Mouse (Mus musculus) E14TG2a.4 (cell line): ENCODE measurements around the gene Cd40.
A peak's percentile ranks its signal among the peaks of the same experiment; 100 is the strongest.

ENCODE experiments used
- H3K27me3 ChIP-seq: 2 replicates; pipeline ENCODE4 v1.6.1; 2014; ENCODE audit warnings: low read length, control low read depth; ENCODE audit not compliant: insufficient read depth
- H3K36me3 ChIP-seq: 2 replicates; pipeline ENCODE4 v1.6.1; 2014; ENCODE audit warnings: low read length, control low read depth; ENCODE audit not compliant: insufficient read depth
- H3K4me1 ChIP-seq: replicated peaks from 2 replicates; pipeline ENCODE4 v1.6.1; 2014; ENCODE audit warnings: low read depth, low read length, control low read depth
- H3K4me3 ChIP-seq: replicated peaks from 2 replicates; pipeline ENCODE4 v1.5.1; 2014; ENCODE audit warnings: mild to moderate bottlenecking, low read length
- H3K9me3 ChIP-seq: 2 replicates; pipeline ENCODE4 v1.6.1; 2014; ENCODE audit warnings: low read length, control low read depth
- CTCF ChIP-seq: conservative IDR thresholded peaks from 2 replicates; pipeline ENCODE4 v1.5.1; 2014; ENCODE audit warnings: low read length
- NANOG ChIP-seq: IDR thresholded peaks from 2 replicates; pipeline ENCODE4 v1.6.1; 2014; ENCODE audit warnings: borderline replicate concordance, low read length, mixed read lengths
- POU5F1 ChIP-seq: IDR thresholded peaks from 2 replicates; pipeline ENCODE4 v1.6.1; 2014; ENCODE audit warnings: low read length, borderline replicate concordance

The Cd40 gene

GRCm38 (mm10) chr2:165080657-165081056 is 25.2 kb downstream of the Cd40 start:
- no peaks in the 10 kb centered on the region for H3K36me3 ChIP-seq
- TF ChIP-seq POU5F1 (no peak), NANOG (no peak)
- H3K9me3 ChIP-seq = no peaks in the 10 kb centered on the region

GRCm38 (mm10) chr2:165081257-165081656 is 25.8 kb downstream of the Cd40 start:
- TF ChIP-seq NANOG (no peak), CTCF (no peak), POU5F1 (no peak)
- Histone ChIP-seq H3K4me1 (peaks cover 32% of the 10 kb centered on the region), H3K4me3 (no peak overlapping the region), H3K36me3 (no peaks in the 10 kb centered on the region), H3K9me3 (no peaks in the 10 kb centered on the region), H3K27me3 (peaks cover 22% of the 10 kb centered on the region)

More at GRCm38 (mm10) chr2:165080657-165081056, 25.2 kb downstream of the Cd40 start:
- Histone ChIP-seq H3K4me3 (0 out of 2 replicates have a peak overlapping the region, but pooled peaks have one; percentile 10), H3K4me1 (peaks cover 38% of the 10 kb centered on the region), H3K27me3 (peaks cover 22% of the 10 kb centered on the region)

- Histone ChIP-seq H3K4me3 (no peak overlapping the region), H3K4me1 (no peaks in the 10 kb centered on the region), H3K36me3 (no peaks in the 10 kb centered on the region), H3K27me3 (peaks cover under 1% of the 10 kb centered on the region; the same call in 1 of the 2 replicates), H3K9me3 (no peaks in the 10 kb centered on the region)
- TF ChIP-seq POU5F1 (no peak), CTCF (no peak)
Measured at GRCm38 (mm10) chr2:165086634-165087033, 31.2 kb downstream of the Cd40 start.

- peaks cover 2% of the 10 kb centered on the region; the same call in 1 of the 2 replicates for H3K27me3 ChIP-seq
- no peaks in the 10 kb centered on the region for H3K36me3 ChIP-seq
- H3K4me3 ChIP-seq = no peak overlapping the region
- no peaks in the 10 kb centered on the region for H3K9me3 ChIP-seq
- no peaks in the 10 kb centered on the region for H3K4me1 ChIP-seq
- no peak for TF ChIP-seq CTCF
- no peak for TF ChIP-seq POU5F1
- TF ChIP-seq NANOG = no peak
Measured at GRCm38 (mm10) chr2:165089470-165089869, 34.0 kb downstream of the Cd40 start.

GRCm38 (mm10) chr2:165090650-165091049 is 35.2 kb downstream of the Cd40 start, which contains the start of gene 1700025C18Rik:
TSS of gene 1700025C18Rik (minus strand) at chr2:165090750.
- Histone ChIP-seq H3K9me3 (no peaks in the 10 kb centered on the region), H3K36me3 (no peaks in the 10 kb centered on the region), H3K27me3 (peaks cover 6% of the 10 kb centered on the region), H3K4me1 (no peaks in the 10 kb centered on the region), H3K4me3 (no peak within 1 kb of the TSS)
- TF ChIP-seq CTCF (no peak), POU5F1 (no peak), NANOG (no peak)

- H3K9me3 ChIP-seq = no peaks in the 10 kb centered on the region
- peaks cover 14% of the 10 kb centered on the region for H3K27me3 ChIP-seq
- no peaks in the 10 kb centered on the region for H3K4me1 ChIP-seq
- no peak overlapping the region for H3K4me3 ChIP-seq
- H3K36me3 ChIP-seq = no peaks in the 10 kb centered on the region
- no peak for TF ChIP-seq POU5F1
Measured at GRCm38 (mm10) chr2:165091433-165091965, 36.1 kb downstream of the Cd40 start.

GRCm38 (mm10) chr2:165092393-165092792 is 37.0 kb downstream of the Cd40 start:
- H3K9me3 ChIP-seq = no peaks in the 10 kb centered on the region
- H3K4me1 ChIP-seq = 0 out of 2 replicates have a peak, but pooled peaks cover under 1% of the 10 kb centered on the region
- no peak overlapping the region for H3K4me3 ChIP-seq
- TF ChIP-seq NANOG (no peak), POU5F1 (no peak), CTCF (no peak)
- no peaks in the 10 kb centered on the region for H3K36me3 ChIP-seq
- H3K27me3 ChIP-seq = peaks cover 23% of the 10 kb centered on the region

- Histone ChIP-seq H3K9me3 (no peaks in the 10 kb centered on the region), H3K4me3 (no peak overlapping the region), H3K27me3 (peaks cover 48% of the 10 kb centered on the region), H3K4me1 (0 out of 2 replicates have a peak, but pooled peaks cover 7% of the 10 kb centered on the region), H3K36me3 (no peaks in the 10 kb centered on the region)
- no peak for TF ChIP-seq NANOG
- TF ChIP-seq CTCF = no peak
- TF ChIP-seq POU5F1 = no peak
Measured at GRCm38 (mm10) chr2:165096367-165096766, 40.9 kb downstream of the Cd40 start.

- Histone ChIP-seq H3K9me3 (no peaks in the 10 kb centered on the region), H3K4me3 (no peak overlapping the region), H3K36me3 (no peaks in the 10 kb centered on the region), H3K27me3 (peaks cover 55% of the 10 kb centered on the region), H3K4me1 (0 out of 2 replicates have a peak, but pooled peaks cover 7% of the 10 kb centered on the region)
- TF ChIP-seq CTCF = no peak
Measured at GRCm38 (mm10) chr2:165098861-165099260, 43.4 kb downstream of the Cd40 start.
